Mouse (Mus musculus): ENCODE results near the gene Retreg3. TPM values are rescaled to one million over a fixed set of nuclear protein-coding genes. Genes with fewer than 3 reads are reported as not detected.

The Retreg3 gene
- polyA plus RNA-seq, 1 experiment from 2014 or later: 21.8 TPM

Small RNA genes within 50 kb of the gene (microRNA-seq; reads per million reads assigned to microRNA genes)
- gene Gm27626: not detected

Other genes starting within 250 kb of the Retreg3 start
- 41.2 and 53.4 TPM in 2 replicates for gene Stat3, start 180.4 kb downstream of the Retreg3 start, polyA plus RNA-seq (2015; fragmentation: Nextera tagmentation; extraction: Ambion mirVana)
- 392 and 425 TPM in 2 replicates for gene Cavin1, start 149.0 kb downstream of the Retreg3 start, polyA plus RNA-seq (2015; fragmentation: Nextera tagmentation; extraction: Ambion mirVana)
- 36.7 and 37.8 TPM in 2 replicates for gene Atp6v0a1, start 110.4 kb downstream of the Retreg3 start, polyA plus RNA-seq (2015; fragmentation: Nextera tagmentation; extraction: Ambion mirVana)
- gene Naglu, start 49.9 kb downstream of the Retreg3 start, polyA plus RNA-seq (2015; fragmentation: Nextera tagmentation; extraction: Ambion mirVana): 20.4 and 22.5 TPM in 2 replicates
- gene Hsd17b1, start 41.5 kb downstream of the Retreg3 start, polyA plus RNA-seq (2015; fragmentation: Nextera tagmentation; extraction: Ambion mirVana): 0.11 and 0.15 TPM in 2 replicates
- gene Coasy, start 37.3 kb downstream of the Retreg3 start, polyA plus RNA-seq (2015; fragmentation: Nextera tagmentation; extraction: Ambion mirVana): 42.8 and 43.2 TPM in 2 replicates
- gene Mlx, start 32.6 kb downstream of the Retreg3 start, polyA plus RNA-seq (2015; fragmentation: Nextera tagmentation; extraction: Ambion mirVana): 43.4 and 54.1 TPM in 2 replicates
- 35.1 and 37.5 TPM in 2 replicates for gene Psmc3ip, start 24.5 kb downstream of the Retreg3 start, polyA plus RNA-seq (2015; fragmentation: Nextera tagmentation; extraction: Ambion mirVana)
- gene Tubg1, start within 50 bp of the Retreg3 start, polyA plus RNA-seq (2015; fragmentation: Nextera tagmentation; extraction: Ambion mirVana): 89.6 and 90.6 TPM in 2 replicates
- 3.5 and 3.6 TPM in 2 replicates for gene Tubg2, start 36.0 kb upstream of the Retreg3 start, polyA plus RNA-seq (2015; fragmentation: Nextera tagmentation; extraction: Ambion mirVana)
- gene Cntnap1, start 50.6 kb upstream of the Retreg3 start, polyA plus RNA-seq (2015; fragmentation: Nextera tagmentation; extraction: Ambion mirVana): 1.1 and 1.4 TPM in 2 replicates
- gene Plekhh3, start 51.5 kb upstream of the Retreg3 start, polyA plus RNA-seq (2015; fragmentation: Nextera tagmentation; extraction: Ambion mirVana): 19.8 and 19.9 TPM in 2 replicates
- gene Ccr10, start 55.5 kb upstream of the Retreg3 start, polyA plus RNA-seq (2015; fragmentation: Nextera tagmentation; extraction: Ambion mirVana): 0.24 and 0.55 TPM in 2 replicates
- gene Ezh1, start 106.6 kb upstream of the Retreg3 start, polyA plus RNA-seq (2015; fragmentation: Nextera tagmentation; extraction: Ambion mirVana): 16.2 and 19.2 TPM in 2 replicates
- gene Ramp2, start 126.1 kb upstream of the Retreg3 start, polyA plus RNA-seq (2015; fragmentation: Nextera tagmentation; extraction: Ambion mirVana): 264 and 286 TPM in 2 replicates
- 127 and 128 TPM in 2 replicates for gene Vps25, start 133.8 kb upstream of the Retreg3 start, polyA plus RNA-seq (2015; fragmentation: Nextera tagmentation; extraction: Ambion mirVana)
- gene Wnk4, start 140.7 kb upstream of the Retreg3 start, polyA plus RNA-seq (2015; fragmentation: Nextera tagmentation; extraction: Ambion mirVana): 3.7 and 5.0 TPM in 2 replicates
- gene Cntd1, start 159.1 kb upstream of the Retreg3 start, polyA plus RNA-seq (2015; fragmentation: Nextera tagmentation; extraction: Ambion mirVana): 1.3 and 1.7 TPM in 2 replicates
- 189 and 194 TPM in 2 replicates for gene Coa3, start 159.2 kb upstream of the Retreg3 start, polyA plus RNA-seq (2015; fragmentation: Nextera tagmentation; extraction: Ambion mirVana)
- gene Becn1, start 182.4 kb upstream of the Retreg3 start, polyA plus RNA-seq (2015; fragmentation: Nextera tagmentation; extraction: Ambion mirVana): 146 and 165 TPM in 2 replicates
- gene Psme3, start 196.3 kb upstream of the Retreg3 start, polyA plus RNA-seq (2015; fragmentation: Nextera tagmentation; extraction: Ambion mirVana): 130 and 133 TPM in 2 replicates
- 0.81 and 1.2 TPM in 2 replicates for gene Aoc2, start 205.2 kb upstream of the Retreg3 start, polyA plus RNA-seq (2015; fragmentation: Nextera tagmentation; extraction: Ambion mirVana)
- 1.3 and 1.4 TPM in 2 replicates for gene Aoc3, start 210.7 kb upstream of the Retreg3 start, polyA plus RNA-seq (2015; fragmentation: Nextera tagmentation; extraction: Ambion mirVana)
- gene G6pc, start 247.7 kb upstream of the Retreg3 start, polyA plus RNA-seq (2015; fragmentation: Nextera tagmentation; extraction: Ambion mirVana): not detected in 2 replicates